Mouse (Mus musculus): ENCODE measurements at regions not wholly inside any gene's neighbourhood (a gene's known extent, or its start where the extent isn't known, plus 50 kb on each side); places are given as distances from the start of the nearest gene placed in this dataset.

DNA sequence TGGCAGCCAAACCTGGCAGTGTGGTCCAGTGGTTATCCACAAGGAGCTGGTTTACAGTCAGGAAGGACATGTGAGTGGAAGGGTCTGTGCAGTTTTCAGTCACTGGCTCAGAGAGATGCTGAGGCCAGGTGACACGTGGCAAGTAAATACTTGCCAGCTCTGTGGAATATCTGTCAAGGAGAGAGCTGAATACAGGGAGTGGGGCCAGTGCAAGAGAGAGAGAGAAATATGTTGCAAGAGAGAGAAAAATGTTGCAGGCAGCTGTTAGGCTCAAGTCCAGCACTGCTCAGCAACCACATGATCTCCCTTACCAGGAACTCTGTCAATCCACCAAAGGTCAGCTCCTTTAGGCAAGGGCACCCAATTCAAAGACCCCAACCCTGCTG lies 88.2 kb downstream of the Tpra1 start:
- H3K4me3 ChIP-seq (replicated peaks; ENCODE audit: insufficient read depth, low read depth, low read length): no peak overlapping the region
- H3K27me3 ChIP-seq (ENCODE audit: control insufficient read depth, insufficient read depth, low read length): no peaks in the 10 kb centered on the region
- TF ChIP-seq CTCF (IDR thresholded peaks at IDR 0.05; ENCODE audit: borderline replicate concordance, insufficient read depth, low read depth, low read length) (no peak), POLR2A (IDR thresholded peaks at IDR 0.05; ENCODE audit: borderline replicate concordance, insufficient read depth, low read length) (no peak)
- no peaks in the 10 kb centered on the region for H3K4me1 ChIP-seq (ENCODE audit: control insufficient read depth, insufficient read depth, low read length)
- no peak for DNase-seq
- no peak overlapping the region for H3K27ac ChIP-seq (ENCODE audit: insufficient read depth, low read length)
- 15% methylated on average over 1 of the region's 1 CpGs for WGBS

DNA sequence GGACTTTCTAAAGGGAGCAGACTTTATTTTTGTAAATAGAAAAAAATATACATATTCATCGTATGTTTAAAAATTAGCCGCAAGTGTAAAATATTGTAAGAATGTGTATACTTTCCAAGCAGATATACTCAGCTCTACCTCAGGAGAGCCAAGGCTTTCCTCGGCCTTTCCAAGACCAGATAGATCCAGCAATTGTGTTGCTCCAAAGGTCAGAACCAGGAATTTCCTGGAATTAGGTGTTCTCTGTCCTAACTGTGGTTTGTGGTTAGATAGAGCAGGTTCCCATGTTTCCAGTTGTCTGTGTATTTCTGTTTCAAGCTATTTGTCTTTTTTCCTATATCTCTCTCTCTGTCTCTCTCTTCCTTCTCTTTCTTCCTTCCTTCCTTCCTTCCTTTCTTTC lies 93.0 kb downstream of the Tpra1 start:
- no peak for TF ChIP-seq POLR2A (IDR thresholded peaks at IDR 0.05; ENCODE audit: borderline replicate concordance, insufficient read depth, low read length)
- TF ChIP-seq CTCF (IDR thresholded peaks at IDR 0.05; ENCODE audit: borderline replicate concordance, insufficient read depth, low read depth, low read length): no peak
- Histone ChIP-seq H3K27me3 (ENCODE audit: control insufficient read depth, insufficient read depth, low read length) (no peaks in the 10 kb centered on the region), H3K27ac (ENCODE audit: insufficient read depth, low read length) (no peak overlapping the region), H3K4me1 (ENCODE audit: control insufficient read depth, insufficient read depth, low read length) (no peaks in the 10 kb centered on the region), H3K4me3 (replicated peaks; ENCODE audit: insufficient read depth, low read depth, low read length) (no peak overlapping the region)
- WGBS: 97% methylated on average over 3 of the region's 3 CpGs
- no peak for DNase-seq

DNA sequence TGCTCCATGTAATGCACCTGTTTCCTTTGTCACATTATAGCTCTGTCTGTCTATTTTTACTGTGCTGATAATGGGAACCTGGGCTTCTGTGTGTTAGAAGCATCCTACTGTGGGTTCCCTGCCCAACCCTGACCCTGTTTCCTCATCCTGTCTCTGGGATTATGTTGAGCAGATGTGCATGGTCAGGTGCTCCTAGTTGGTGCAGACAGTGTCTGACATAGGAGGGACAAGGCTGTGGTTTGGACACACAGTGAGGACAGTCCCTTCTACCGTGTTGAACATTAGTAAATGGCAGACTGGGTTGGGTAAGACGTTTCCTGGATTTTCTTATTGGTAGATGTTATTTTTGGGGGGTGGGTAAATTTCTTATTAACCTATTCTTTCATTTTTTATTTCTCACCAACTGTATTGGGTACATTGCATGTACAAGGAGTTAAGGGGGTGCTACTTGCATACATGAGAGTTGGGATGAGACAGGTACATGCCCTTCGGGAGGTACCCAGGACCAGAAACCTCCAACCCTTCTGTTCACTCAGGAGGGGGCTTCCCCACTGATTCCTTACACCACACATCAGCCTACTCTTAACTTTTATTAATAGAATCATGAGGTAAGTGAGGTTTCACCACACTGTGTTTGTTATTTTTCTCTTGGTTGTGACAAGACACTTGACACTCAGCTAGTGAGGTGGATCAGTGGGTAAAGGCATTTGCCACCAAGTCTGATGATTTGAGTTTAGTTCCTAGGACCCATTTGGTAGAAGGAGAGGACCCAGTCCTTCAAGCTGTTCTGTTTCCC lies 97.1 kb downstream of the Tpra1 start:
- no peak for DNase-seq
- H3K4me1 ChIP-seq (ENCODE audit: control insufficient read depth, insufficient read depth, low read length): no peaks in the 10 kb centered on the region
- H3K4me3 ChIP-seq (replicated peaks; ENCODE audit: insufficient read depth, low read depth, low read length): no peak overlapping the region
- no peak overlapping the region for H3K27ac ChIP-seq (ENCODE audit: insufficient read depth, low read length)
- WGBS: 94% methylated on average over 3 of the region's 3 CpGs
- no peak for TF ChIP-seq CTCF (IDR thresholded peaks at IDR 0.05; ENCODE audit: borderline replicate concordance, insufficient read depth, low read depth, low read length)
- no peak for TF ChIP-seq POLR2A (IDR thresholded peaks at IDR 0.05; ENCODE audit: borderline replicate concordance, insufficient read depth, low read length)
- H3K27me3 ChIP-seq (ENCODE audit: control insufficient read depth, insufficient read depth, low read length): no peaks in the 10 kb centered on the region; the same call in 1 of the 2 replicates

DNA sequence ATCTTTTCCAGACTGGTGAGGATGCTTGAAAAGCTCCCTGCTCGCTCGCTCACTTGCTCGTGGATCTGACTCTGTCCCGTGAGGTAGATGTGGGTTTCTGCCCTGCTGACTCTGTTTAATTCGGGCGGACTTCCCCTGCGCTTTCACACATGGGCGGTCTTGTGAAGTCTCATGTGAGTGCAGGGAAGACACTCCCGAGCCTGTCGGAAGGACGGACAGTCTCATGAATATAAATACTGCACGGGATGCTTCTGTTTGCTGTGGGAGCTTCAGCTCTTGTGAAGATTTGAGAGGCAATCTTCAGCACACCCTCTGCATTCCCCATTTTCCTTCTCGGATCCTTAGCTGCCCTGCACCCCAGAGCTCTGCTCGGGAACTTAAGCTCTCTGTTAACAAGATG lies 98.3 kb downstream of the Tpra1 start:
- DNase-seq: no peak
- H3K4me3 ChIP-seq (replicated peaks; ENCODE audit: insufficient read depth, low read depth, low read length): no peak overlapping the region
- TF ChIP-seq POLR2A (IDR thresholded peaks at IDR 0.05; ENCODE audit: borderline replicate concordance, insufficient read depth, low read length) (no peak), CTCF (IDR thresholded peaks at IDR 0.05; ENCODE audit: borderline replicate concordance, insufficient read depth, low read depth, low read length) (no peak)
- 20% methylated on average over 14 of the region's 14 CpGs for WGBS
- no peaks in the 10 kb centered on the region for H3K4me1 ChIP-seq (ENCODE audit: control insufficient read depth, insufficient read depth, low read length)
- H3K27me3 ChIP-seq (ENCODE audit: control insufficient read depth, insufficient read depth, low read length): no peaks in the 10 kb centered on the region; the same call in 1 of the 2 replicates
- no peak overlapping the region for H3K27ac ChIP-seq (ENCODE audit: insufficient read depth, low read length)

DNA sequence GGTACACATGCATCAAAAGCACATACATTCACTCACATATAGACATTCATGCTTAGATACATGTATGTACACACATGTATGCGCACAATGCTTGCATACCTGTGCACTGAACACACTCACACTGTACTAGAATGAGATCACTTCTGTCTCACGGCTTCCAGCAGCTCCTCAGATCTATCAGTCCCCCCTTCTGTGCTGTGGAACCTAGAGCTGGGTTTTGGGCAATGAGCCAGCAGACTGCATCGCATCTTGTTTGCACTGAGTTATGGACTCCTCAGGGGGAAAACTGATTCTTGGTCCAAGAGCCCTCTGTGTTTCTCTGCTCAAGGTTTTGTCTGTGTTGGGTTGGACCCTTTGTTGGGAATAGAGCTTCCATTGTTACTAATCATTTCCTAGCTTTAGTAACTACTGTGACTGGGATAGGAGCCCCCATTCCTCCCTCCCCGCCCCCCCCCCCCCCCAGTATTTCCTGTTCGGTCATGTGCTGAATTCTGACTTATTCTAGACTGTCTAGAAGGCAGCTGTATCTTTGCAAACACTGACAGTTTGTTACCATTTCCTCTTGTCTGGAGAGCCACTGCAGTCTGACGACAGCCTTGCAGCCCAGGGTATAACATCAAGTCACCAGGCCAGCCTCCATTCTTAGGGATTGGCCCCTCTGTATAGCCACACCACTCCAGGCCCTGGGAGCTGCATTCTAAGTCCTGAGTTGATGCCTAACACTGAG lies 101.3 kb downstream of the Tpra1 start:
- WGBS: 52% methylated on average over 6 of the region's 6 CpGs
- TF ChIP-seq POLR2A (IDR thresholded peaks at IDR 0.05; ENCODE audit: borderline replicate concordance, insufficient read depth, low read length): no peak
- TF ChIP-seq CTCF (IDR thresholded peaks at IDR 0.05; ENCODE audit: borderline replicate concordance, insufficient read depth, low read depth, low read length): no peak
- DNase-seq: no peak
- H3K4me3 ChIP-seq (replicated peaks; ENCODE audit: insufficient read depth, low read depth, low read length): no peak overlapping the region
- no peak overlapping the region for H3K27ac ChIP-seq (ENCODE audit: insufficient read depth, low read length)
- no peaks in the 10 kb centered on the region; the same call in 1 of the 2 replicates for H3K27me3 ChIP-seq (ENCODE audit: control insufficient read depth, insufficient read depth, low read length)
- H3K4me1 ChIP-seq (ENCODE audit: control insufficient read depth, insufficient read depth, low read length): no peaks in the 10 kb centered on the region

DNA sequence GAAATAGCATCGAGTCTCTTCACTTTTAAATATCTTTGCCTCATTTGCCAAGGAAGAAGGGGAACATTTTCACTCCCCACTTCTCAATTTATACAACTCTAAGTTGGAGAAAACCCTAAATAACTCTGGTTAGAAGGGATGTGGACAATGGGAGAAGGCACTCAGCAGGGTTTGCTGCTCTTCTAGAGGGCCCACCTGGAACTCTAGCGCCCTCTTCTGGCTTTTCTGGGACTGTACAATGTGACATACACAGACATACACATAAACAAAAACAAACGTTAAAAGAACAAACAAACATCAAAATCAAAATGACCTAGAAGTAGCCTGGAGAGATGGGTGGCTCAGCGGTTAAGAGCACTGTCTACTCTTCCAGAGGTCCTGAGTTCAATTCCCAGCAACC lies 103.0 kb downstream of the Tpra1 start:
- WGBS: 54% methylated on average over 4 of the region's 4 CpGs
- H3K27ac ChIP-seq (ENCODE audit: insufficient read depth, low read length): no peak overlapping the region

DNA sequence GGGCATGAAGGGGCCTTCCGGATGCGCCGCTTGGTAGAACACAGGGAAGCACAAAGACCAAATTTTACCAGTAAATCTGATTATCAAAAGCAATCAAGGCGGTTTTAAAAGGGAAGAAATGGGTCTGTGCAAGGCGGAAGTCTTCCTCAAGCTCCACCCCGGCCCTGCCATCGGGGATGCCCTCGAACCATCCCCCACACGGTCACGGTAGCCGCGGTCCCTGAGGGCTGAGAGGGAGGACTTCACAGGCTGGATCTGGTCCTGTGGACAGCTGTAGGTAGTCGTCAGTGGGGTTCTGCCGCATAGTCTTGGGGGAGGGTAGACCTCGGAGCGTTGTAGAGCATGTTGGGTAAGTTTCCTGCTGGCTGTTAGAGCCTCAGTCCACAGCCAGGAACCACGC lies 104.9 kb downstream of the Tpra1 start:
- 40% methylated on average over 17 of the region's 17 CpGs for WGBS
- no peak for DNase-seq
- H3K4me3 ChIP-seq (replicated peaks; ENCODE audit: insufficient read depth, low read depth, low read length): no peak overlapping the region
- H3K27ac ChIP-seq (ENCODE audit: insufficient read depth, low read length): no peak overlapping the region
- TF ChIP-seq CTCF (IDR thresholded peaks at IDR 0.05; ENCODE audit: borderline replicate concordance, insufficient read depth, low read depth, low read length): no peak
- TF ChIP-seq POLR2A (IDR thresholded peaks at IDR 0.05; ENCODE audit: borderline replicate concordance, insufficient read depth, low read length): no peak
- H3K4me1 ChIP-seq (ENCODE audit: control insufficient read depth, insufficient read depth, low read length): no peaks in the 10 kb centered on the region
- no peaks in the 10 kb centered on the region; the same call in 1 of the 2 replicates for H3K27me3 ChIP-seq (ENCODE audit: control insufficient read depth, insufficient read depth, low read length)

More for the DNA sequence above, 103.0 kb downstream of the Tpra1 start:
- Histone ChIP-seq H3K27me3 (ENCODE audit: control insufficient read depth, insufficient read depth, low read length) (no peaks in the 10 kb centered on the region; the same call in 1 of the 2 replicates), H3K4me1 (ENCODE audit: control insufficient read depth, insufficient read depth, low read length) (no peaks in the 10 kb centered on the region), H3K4me3 (replicated peaks; ENCODE audit: insufficient read depth, low read depth, low read length) (no peak overlapping the region)
- TF ChIP-seq POLR2A (IDR thresholded peaks at IDR 0.05; ENCODE audit: borderline replicate concordance, insufficient read depth, low read length) (no peak), CTCF (IDR thresholded peaks at IDR 0.05; ENCODE audit: borderline replicate concordance, insufficient read depth, low read depth, low read length) (no peak)
- no peak for DNase-seq

DNA sequence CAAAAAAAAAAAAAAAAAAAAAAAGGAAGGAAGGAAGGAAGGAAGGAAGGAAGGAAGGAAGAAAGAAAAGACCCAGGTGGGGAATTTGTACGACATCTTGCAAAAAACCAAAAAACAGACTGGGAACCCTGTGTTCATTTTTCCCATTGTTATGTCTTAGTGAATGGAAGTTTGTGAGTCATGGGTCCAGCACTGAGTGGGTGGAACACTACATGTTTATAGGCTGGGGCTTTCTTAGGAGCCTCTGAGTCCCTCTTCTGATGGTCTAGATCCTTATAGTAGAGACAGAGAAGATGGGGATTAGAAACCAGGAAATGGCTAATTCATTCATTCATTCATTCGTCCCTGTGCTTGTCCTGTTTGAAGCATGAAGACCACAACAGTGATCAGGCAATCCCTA lies 105.5 kb downstream of the Tpra1 start:
- Histone ChIP-seq H3K27me3 (ENCODE audit: control insufficient read depth, insufficient read depth, low read length) (no peaks in the 10 kb centered on the region; the same call in 1 of the 2 replicates), H3K27ac (ENCODE audit: insufficient read depth, low read length) (no peak overlapping the region), H3K4me3 (replicated peaks; ENCODE audit: insufficient read depth, low read depth, low read length) (no peak overlapping the region), H3K4me1 (ENCODE audit: control insufficient read depth, insufficient read depth, low read length) (no peaks in the 10 kb centered on the region)
- TF ChIP-seq POLR2A (IDR thresholded peaks at IDR 0.05; ENCODE audit: borderline replicate concordance, insufficient read depth, low read length) (no peak), CTCF (IDR thresholded peaks at IDR 0.05; ENCODE audit: borderline replicate concordance, insufficient read depth, low read depth, low read length) (no peak)
- 88% methylated on average over 2 of the region's 2 CpGs for WGBS
- DNase-seq: no peak

All from cerebellum, adult 2 months (tissue).